Comparison of ENCODE assay signal across 28 mouse cellular contexts in the genomic region with DNA sequence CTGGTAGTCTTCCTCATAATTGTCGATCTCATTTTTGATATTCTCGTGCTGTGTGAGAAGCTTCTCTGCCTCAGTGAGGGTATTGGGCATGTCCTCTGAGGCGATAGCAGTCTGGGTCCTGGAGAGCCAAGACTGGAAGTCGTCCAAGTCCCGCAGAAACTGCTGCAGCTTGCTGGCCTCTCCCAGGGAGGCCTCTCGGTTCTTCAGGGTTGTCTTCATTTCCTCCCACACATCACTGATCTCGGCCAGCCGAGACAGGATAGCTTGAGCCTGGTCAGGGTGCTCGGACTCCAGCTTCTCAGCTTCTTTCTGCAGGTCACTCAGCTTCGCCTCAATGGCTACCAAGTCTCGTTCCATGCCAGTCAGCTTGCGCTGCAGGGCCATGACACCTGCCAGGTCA.
DNase-seq lines count a peak whose midpoint lies in the region; ATAC-seq and TF ChIP-seq lines count a peak whose summit lies in the region.
"Had no signal": no experiment of that assay in that cellular context is flagged by ENCODE, and none has a peak within 500 bp of the region (broad histone marks: within the 10 kb centered on the region; RNA-seq: fewer than 3 reads in every experiment).

No protein-coding gene starts in this region.

- TF ChIP-seq CTCF in gastrocnemius, adult 2 months (IDR thresholded peaks at IDR 0.05), result no peak

- H3K27me3 ChIP-seq in heart, embryonic 16.5 days (ENCODE audit: control insufficient read depth, insufficient read depth, low read length), result no peaks in the 10 kb centered on the region
- H3K27me3 ChIP-seq in heart, embryonic 11.5 days (ENCODE audit: control insufficient read depth, insufficient read depth, low read length), result no peaks in the 10 kb centered on the region
- H3K27me3 ChIP-seq: embryonic facial prominence, embryonic 12.5 days; hindbrain, embryonic 15.5 days; liver, embryonic 12.5 days; midbrain, embryonic 13.5 days had no signal

- intact Hi-C loops in gastrocnemius, adult 2 months (cut with DNase I), result no loop called here

- DNase-seq in adrenal gland, postnatal 10 days, result peak; percentile 21
- no peak for DNase-seq in adrenal gland, postnatal 14 days
- peak; percentile 38 for DNase-seq in gastrocnemius, adult 2 months
- DNase-seq in gastrocnemius, postnatal 25 days, result no peak
- DNase-seq in ovary, adult 18-20 months (ENCODE audit: low spot score), result peak; percentile 52
- no peak for DNase-seq in ovary, postnatal 10 days (ENCODE audit: low spot score)
- DNase-seq: embryo, embryonic 11 days; gastrocnemius, postnatal 36 days; kidney, adult 11 months; layer of hippocampus, postnatal 36 days; left cerebral cortex, postnatal 4 days; liver, postnatal 0 days; right cerebral cortex, postnatal 4 days; thymus, adult 2 months; thymus, postnatal 36 days had no signal

- WGBS in heart, embryonic 16.5 days, result 55% methylated on average over 12 of the region's 12 CpGs
- 77% methylated on average over 12 of the region's 12 CpGs for WGBS in heart, embryonic 11.5 days (ENCODE audit: insufficient replicate concordance)

- no peak overlapping the region for H3K4me2 ChIP-seq in heart, embryonic 16.5 days (ENCODE audit: low read depth, low read length)
- no peak overlapping the region for H3K4me2 ChIP-seq in heart, embryonic 11.5 days
- H3K4me2 ChIP-seq: embryonic facial prominence, embryonic 12.5 days; hindbrain, embryonic 15.5 days; liver, embryonic 12.5 days; midbrain, embryonic 13.5 days had no signal

- no peak overlapping the region for H3K4me3 ChIP-seq in gastrocnemius, adult 2 months
- H3K4me3 ChIP-seq in heart, embryonic 16.5 days (ENCODE audit: low read length), result no peak overlapping the region
- H3K4me3 ChIP-seq in heart, embryonic 11.5 days (ENCODE audit: low read depth, low read length), result no peak overlapping the region
- H3K4me3 ChIP-seq: embryonic facial prominence, embryonic 12.5 days; hindbrain, embryonic 10.5 days; hindbrain, embryonic 15.5 days; liver, embryonic 12.5 days; midbrain, embryonic 13.5 days had no signal

- H3K9ac ChIP-seq in heart, embryonic 16.5 days (ENCODE audit: low read length), result no peak overlapping the region
- H3K9ac ChIP-seq in heart, embryonic 11.5 days (ENCODE audit: low read depth, low read length), result no peak overlapping the region
- H3K9ac ChIP-seq: embryonic facial prominence, embryonic 12.5 days; hindbrain, embryonic 15.5 days; liver, embryonic 12.5 days; liver, postnatal 0 days; midbrain, embryonic 13.5 days had no signal

- no peak overlapping the region for H3K27ac ChIP-seq in gastrocnemius, adult 2 months
- H3K27ac ChIP-seq in heart, embryonic 16.5 days (ENCODE audit: low read length), result peak overlapping the region; percentile 16; the same call in 1 of the 2 replicates
- H3K27ac ChIP-seq in heart, embryonic 11.5 days (ENCODE audit: low read depth, low read length), result no peak overlapping the region
- H3K27ac ChIP-seq: embryonic facial prominence, embryonic 12.5 days; hindbrain, embryonic 10.5 days; hindbrain, embryonic 15.5 days; kidney, postnatal 0 days; liver, embryonic 12.5 days; macrophage; midbrain, embryonic 13.5 days had no signal

- H3K36me3 ChIP-seq in heart, embryonic 16.5 days (ENCODE audit: control insufficient read depth, insufficient read depth), result peaks cover 86% of the 10 kb centered on the region
- peaks cover 76% of the 10 kb centered on the region for H3K36me3 ChIP-seq in heart, embryonic 11.5 days (ENCODE audit: control insufficient read depth, insufficient read depth, low read length)

- H3K4me1 ChIP-seq in heart, embryonic 16.5 days (ENCODE audit: control insufficient read depth, insufficient read depth, low read length), result peaks cover 10% of the 10 kb centered on the region
- H3K4me1 ChIP-seq in heart, embryonic 11.5 days (ENCODE audit: control insufficient read depth, insufficient read depth, low read length), result no peaks in the 10 kb centered on the region
- H3K4me1 ChIP-seq: embryonic facial prominence, embryonic 12.5 days; hindbrain, embryonic 10.5 days; hindbrain, embryonic 15.5 days; liver, embryonic 12.5 days; midbrain, embryonic 13.5 days had no signal

- ATAC-seq in heart, embryonic 16.5 days (replicated peaks; ENCODE audit: extremely low read depth, insufficient read depth, low FRiP score), result no peak
- no peak for ATAC-seq in heart, embryonic 11.5 days (replicated peaks; ENCODE audit: insufficient number of reproducible peaks, low FRiP score, low TSS enrichment)
- ATAC-seq: forebrain, embryonic 14.5 days; inflammation-experienced regulatory T-cells, adult 6 months; liver, embryonic 12.5 days; liver, postnatal 0 days; lung, postnatal 0 days; midbrain, embryonic 13.5 days had no signal

- no peaks in the 10 kb centered on the region for H3K9me3 ChIP-seq in heart, embryonic 16.5 days (replicated peaks; ENCODE audit: control insufficient read depth, low read length)
- no peaks in the 10 kb centered on the region for H3K9me3 ChIP-seq in heart, embryonic 11.5 days (replicated peaks; ENCODE audit: control insufficient read depth, low read length)
- H3K9me3 ChIP-seq: embryonic facial prominence, embryonic 12.5 days; G1E; hindbrain, embryonic 10.5 days; hindbrain, embryonic 15.5 days; liver, embryonic 12.5 days; midbrain, embryonic 13.5 days had no signal

Comparison
In these comparisons a context has a peak if more than half of its experiments do, and no peak if none do; other contexts are left out.
1. DNase-seq: peak in adrenal gland, postnatal 10 days (single experiment), gastrocnemius, adult 2 months (single experiment) and ovary, adult 18-20 months (single experiment); none in adrenal gland, postnatal 14 days (single experiment), gastrocnemius, postnatal 25 days (single experiment) and ovary, postnatal 10 days (single experiment).